Mouse (Mus musculus): Measurements from ENCODE around the gene Snx7. TPM values are rescaled to one million over a fixed set of nuclear protein-coding genes. Genes with fewer than 3 reads are reported as not detected.

Snx7 gene
- polyA plus RNA-seq, 2 experiments from 2014 or later, result not detected

DNA sequence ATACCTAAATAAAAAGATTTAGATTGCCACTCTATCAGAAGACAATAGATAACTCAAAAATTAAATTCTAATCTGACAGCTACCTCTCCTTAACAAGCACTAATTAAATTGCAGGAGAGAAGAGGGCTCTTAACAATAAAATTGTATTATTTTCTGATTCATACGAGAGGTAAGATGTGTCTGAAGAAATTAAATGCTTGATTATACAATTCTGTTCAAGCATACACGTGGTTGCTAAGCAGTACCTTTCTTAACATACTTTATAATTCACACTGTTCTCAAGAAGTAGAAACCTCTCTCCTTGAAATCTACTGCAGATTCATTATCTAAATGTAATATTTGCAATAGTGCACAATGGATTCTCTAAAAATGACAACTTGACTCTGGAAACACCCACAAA is 54.5 kb downstream of the Snx7 start:
- ATAC-seq, result no peak

GRCm38 (mm10) chr3:117812135-117812534 is 56.6 kb downstream of the Snx7 start:
- no peak for ATAC-seq

DNA sequence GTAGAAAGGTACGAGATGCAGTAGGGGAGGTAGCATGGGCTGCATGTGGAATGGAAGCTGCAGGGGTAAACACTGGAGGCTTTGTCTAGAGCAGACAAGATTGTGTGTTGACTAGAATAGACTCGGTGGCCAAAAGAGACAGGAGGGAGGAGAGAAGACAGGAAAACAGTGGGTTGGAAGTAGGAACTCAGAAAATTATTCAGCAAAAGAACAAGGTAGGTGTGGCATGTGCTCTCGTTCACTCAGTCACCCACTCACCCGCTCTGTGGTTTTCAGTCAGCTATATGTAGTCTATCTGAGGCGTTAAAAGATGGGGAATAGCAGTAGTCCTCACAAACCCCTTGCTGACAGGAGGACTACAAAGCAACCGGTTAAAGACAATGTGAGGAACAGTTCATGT is 63.0 kb downstream of the Snx7 start:
- no peak for ATAC-seq

DNA sequence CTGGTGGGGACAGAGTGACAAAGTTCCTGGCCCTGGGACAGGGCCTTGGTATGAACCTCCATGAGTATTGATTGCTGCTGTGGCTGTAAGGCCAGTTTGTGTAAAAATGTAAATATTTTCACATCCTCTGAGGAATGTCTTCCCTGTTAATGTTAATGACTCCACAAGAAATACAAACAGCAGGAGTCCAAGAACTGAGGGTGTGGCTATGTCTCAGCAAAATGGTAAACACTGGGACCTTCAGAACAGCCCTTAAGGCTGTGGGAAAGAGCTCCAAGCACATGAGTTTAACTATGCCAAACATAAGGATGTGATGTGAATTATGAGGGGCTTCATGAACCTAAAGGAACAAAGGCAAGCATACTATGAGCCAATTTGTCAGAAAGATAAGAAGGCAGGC is 74.2 kb downstream of the Snx7 start:
- no peak for ATAC-seq

DNA sequence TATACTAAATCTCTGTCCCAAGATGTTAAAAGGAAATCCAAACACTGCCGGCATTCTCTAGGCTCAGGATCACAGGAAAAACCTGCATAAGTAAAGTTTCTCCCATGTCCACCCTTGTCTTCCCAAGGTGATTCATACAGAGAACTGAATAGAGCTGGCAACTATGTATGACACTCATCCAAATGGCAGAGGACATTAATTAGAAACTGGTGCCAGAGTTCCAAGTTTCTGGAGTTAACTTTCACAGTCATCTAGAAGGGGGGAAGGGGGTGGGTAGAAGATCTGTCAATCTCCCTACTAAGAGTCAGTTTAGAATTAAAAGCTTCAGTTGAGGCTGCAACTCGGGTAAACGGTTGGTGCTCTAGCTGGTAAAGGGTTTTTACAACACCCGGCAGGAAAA is 76.8 kb downstream of the Snx7 start:
- ATAC-seq, result no peak

DNA sequence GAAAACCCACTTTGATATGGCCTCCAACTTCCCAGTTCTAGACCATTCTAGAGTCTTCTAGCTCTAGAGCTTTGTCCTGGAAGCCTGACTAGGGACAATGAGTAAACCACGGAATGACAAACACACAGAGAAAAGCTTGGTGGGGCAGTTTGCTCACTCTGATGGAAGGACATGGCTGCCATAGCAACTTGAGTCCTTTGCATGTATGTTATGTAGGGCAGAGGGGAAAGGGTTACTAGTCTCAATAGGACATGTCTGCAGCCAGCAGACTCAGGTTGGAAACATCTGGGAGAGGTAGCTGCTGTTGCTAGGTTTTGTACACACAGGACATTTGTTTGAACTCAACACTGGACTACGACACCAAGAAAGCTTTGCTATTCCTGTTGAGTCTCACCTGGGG is 77.5 kb downstream of the Snx7 start:
- no peak for ATAC-seq

GRCm38 (mm10) chr3:117788800-117789693 is 79.7 kb downstream of the Snx7 start:
- ATAC-seq, result no peak

- ATAC-seq, result no peak
Observed at GRCm38 (mm10) chr3:117787247-117787646, 81.5 kb downstream of the Snx7 start.

GRCm38 (mm10) chr3:117752151-117752757 is 116.5 kb downstream of the Snx7 start:
- no peak for ATAC-seq

DNA sequence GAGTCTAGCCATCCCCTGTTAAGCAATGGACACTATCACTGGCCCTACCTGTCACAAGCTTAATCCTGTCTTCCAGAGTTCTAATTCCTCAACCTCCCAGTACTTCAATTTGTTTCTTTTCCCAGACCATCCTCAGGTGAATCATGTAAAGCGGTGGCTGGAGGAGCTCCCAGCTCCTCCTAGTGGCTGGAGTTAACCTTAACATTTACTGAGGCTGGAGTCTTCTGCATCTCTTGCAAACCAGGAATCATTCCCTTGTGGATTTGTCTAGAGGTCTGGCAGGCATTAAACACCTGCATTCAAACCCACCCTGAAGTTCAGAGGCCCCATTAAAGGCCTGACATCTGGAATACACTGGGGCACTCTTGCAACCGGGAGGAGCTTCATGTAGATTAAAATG is 117.1 kb downstream of the Snx7 start:
- ATAC-seq, result no peak

DNA sequence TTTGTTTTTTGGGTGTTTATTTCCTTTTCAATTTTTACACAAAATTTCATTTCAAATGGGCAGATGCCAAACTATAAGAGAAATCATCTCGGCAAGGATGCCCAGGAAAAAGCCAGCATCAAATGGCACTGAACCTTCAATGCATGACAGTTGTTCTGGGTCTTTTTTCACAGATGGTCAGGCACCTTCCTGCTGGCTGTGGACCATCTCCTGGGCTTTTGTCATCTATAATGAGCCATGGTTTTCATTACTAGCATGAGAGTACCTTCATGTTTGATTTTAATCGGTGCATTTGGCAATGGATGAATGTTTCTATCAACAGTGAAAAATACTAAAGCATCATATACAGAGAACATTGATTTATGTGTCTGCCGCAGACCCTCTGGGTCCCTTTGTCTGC is 119.5 kb downstream of the Snx7 start:
- no peak for ATAC-seq

DNA sequence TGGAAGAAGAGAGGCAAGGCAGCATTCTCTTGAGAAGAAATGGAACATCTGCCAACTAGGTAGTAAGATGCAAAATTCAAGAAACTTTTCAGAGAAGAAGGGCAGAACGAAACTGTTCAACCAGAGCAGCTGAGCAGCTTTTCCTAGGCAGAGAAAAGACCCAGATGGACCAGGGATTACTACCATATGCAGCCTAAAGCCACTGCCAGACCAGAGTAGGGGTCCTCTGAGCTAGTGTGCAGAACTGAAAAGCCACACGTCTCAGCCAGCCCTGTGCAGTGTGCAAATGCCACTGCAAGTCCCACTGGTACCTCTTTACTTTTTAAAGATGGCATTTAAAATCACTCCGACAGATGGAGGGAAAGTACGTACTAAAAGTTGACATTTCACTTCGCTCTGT is 129.0 kb downstream of the Snx7 start:
- ATAC-seq, result no peak

GRCm38 (mm10) chr3:117732661-117733060 is 136.1 kb downstream of the Snx7 start:
- no peak for ATAC-seq
